Mouse (Mus musculus) left cerebral cortex, adult 18-20 months (tissue): ENCODE measurements around the gene Appbp2. TPM values are rescaled to one million over a fixed set of nuclear protein-coding genes. Genes with fewer than 3 reads are reported as not detected.

ENCODE experiments used
- DNase-seq, 2 experiments: peaks; one replicate each; pipeline ENCODE4 v3.0.0; 2021 to 2022; ENCODE audit warnings: low spot score in 2 of 2, mixed read lengths in 1 of 2
- long read RNA-seq, 2 experiments: library from polyadenylated mRNA; stranded (forward); transcript quantifications; one replicate each; pipeline ENCODE4 v2.0.0; 2021
- total RNA-seq, 2 experiments: library from RNA; stranded (reverse); gene quantifications; 2 replicates each; pipeline ENCODE4 v1.2.3; 2021

The Appbp2 gene
- total RNA-seq = 10 to 100 TPM; 57.0 TPM
- long read RNA-seq, experiment 1, full-length matches to known transcripts = 55 of 75 reads
- long read RNA-seq, experiment 1, partial matches to known transcripts = 9 of 75 reads
- long read RNA-seq, experiment 1, other reads (novel, unspliced or antisense) = 11 of 75 reads
- long read RNA-seq, experiment 2, full-length matches to known transcripts = 36 of 50 reads
- long read RNA-seq, experiment 2, partial matches to known transcripts = 2 of 50 reads
- long read RNA-seq, experiment 2, other reads (novel, unspliced or antisense) = 12 of 50 reads

DNA sequence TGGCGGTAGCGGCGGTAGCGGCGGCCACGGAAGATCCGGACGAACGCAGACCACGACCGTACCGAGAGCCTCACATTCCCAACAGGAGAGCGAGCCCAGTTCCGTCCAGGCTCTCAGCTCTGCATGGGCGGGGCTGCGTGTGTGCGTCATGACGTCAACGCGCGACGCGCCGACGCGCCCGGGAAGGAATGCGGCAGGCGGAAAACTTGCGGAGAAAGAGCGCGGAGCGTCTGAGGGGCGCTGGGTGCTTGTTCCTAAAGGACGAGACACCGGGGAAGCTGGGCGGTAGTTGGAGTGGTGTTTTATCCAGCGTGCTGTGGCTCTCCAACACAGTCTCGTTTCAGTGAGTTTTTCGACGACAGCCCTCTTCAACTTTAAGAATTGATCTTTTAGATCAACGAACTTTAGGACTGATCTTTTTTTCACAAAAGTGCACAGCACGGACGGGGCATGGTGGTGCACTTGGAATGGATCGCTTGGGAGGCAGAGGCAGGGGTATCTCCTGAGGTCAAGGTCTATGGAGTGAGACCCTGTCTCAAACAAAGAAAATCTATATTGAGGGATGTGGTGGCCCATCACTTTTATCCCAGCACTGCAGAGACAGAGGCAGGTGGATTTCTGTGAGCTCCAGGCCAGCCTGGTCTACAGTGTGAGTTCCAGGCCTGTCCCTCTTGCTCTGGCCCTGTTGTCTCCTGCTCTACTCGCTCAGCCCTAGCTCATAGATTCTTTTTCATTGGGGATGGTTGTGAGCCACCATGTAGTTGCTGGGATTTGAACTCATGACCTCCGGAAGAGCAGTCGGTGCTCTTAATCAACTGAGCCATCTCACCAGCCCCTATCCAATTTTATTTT lies at the start of gene Appbp2:
TSS of gene Appbp2 (minus strand) at position 141 of the 852 bp plus-strand sequence.
- peak; percentile 89 to 92 for DNase-seq

DNA sequence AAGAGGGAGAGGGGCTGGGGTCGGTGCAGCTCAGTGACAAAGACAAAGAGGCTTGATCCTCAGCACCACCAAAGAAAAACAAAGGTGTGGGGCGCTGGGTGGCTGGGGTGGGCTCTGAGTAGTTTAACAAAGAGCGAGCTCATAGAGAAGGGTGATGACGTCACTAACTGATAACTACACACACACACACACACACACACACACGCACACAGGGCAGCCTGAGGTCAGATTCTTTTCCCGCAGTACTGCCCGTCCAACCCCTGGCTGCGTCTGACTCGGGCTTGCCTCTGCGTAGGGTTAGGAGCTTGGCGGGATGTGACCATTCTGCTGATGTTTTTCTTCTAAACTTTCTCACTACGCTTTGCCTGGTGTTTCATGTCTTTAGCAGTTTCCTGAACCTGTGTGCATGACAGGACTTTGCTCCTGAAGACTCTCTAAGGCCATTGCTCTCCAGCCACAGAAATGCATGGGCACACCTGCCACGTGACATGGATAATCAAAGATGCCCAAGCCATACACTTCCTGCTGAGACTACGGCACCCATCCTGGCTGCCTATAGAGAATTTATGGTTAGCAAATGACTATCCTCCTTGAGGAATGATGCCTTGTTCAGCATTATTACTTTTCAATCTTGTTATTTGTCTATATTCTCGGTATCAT lies 46.4 kb upstream of the Appbp2 start:
- DNase-seq = no peak

DNA sequence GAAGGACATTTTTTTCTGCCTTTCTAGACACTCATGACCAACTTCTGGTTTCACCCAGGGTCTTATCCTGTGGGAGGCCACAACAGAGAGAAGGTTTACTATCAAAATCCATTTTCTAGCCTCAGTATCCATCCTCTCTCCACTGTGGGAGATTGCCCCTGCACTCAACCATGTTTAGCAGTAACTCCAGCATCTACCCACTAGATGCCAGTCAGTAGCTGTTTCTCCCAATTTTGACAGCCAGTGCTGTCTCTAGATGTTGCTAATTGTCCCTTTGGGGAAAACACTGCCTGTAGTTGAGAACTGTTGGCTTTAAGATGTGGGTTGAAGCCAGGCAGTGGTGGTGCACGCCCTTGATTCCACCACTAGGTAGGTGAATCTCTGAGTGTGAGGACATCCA lies 43.2 kb upstream of the Appbp2 start:
- no peak for DNase-seq

DNA sequence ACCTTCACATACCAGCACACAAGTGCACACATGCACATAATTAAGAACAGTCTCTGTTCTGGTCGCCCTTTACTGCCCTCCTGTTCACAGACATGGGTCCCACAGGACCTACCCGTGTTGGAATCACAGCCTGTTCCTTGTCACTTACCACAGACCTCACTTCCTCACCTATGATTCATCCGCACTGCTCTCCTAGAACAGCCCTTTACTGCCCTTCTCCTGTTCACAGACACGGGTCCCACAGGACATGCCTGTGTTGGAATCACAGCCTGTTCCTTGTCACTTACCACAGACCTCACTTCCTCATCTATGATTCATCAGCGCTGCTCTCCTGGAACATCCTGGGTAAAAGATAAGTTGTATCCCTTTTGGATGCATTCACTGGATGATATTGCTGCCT lies 42.7 kb upstream of the Appbp2 start:
- no peak for DNase-seq

DNA sequence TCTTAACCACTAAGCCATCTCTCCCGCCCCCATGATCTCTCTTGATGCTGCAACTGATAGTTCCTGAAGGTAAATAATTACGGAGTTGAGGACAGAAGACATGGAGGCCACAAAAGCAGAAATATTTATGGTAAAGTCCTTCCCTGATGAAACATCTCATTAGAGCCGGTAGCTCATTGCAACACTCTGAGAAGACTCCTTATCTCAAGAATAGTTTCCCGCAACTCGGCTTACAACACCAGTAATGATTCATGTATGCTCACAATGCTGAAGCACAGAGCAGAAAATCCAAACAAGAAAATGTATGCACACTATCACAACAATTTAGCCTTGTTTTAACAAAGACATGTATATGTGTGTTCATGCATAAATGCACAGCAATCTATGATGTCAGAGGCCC lies 40.2 kb upstream of the Appbp2 start:
- DNase-seq = no peak

DNA sequence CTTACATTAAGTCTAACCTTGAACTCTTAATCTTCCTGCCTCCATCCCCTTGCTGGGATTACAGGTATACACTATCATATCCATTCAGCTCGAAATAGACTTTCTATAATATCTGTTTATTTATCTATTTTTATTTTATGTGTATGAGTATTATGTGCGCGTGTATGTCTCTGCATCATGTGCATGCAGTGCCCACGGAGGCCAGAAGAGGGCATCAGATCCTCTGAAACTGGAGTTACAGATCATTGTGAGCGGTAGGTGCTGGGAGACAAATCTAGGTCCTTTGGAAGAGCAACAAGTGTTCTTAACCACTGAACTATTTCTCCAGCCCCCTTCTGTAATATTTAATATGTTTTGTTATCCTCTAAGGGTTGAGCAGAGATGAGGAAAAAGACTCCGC lies 38.4 kb upstream of the Appbp2 start:
- DNase-seq = no peak

DNA sequence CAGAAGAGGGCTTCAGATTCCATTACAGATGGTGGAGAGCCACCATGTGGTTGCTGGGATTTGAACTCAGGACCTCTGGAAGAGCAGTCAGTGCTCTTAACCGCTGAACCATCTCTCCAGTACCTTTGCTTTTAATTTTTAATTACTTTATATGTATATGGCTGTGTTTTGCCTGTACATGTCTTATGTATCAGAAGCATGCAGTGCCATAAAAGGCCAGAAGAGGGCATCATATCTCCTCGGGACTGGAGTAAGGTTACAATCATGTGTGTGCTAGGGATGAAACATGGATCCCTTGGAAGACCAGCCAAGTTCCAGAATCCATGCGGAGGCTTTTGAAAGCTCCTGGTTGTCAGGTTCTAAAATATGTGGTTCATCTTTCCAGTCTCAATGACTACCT lies 35.7 kb upstream of the Appbp2 start:
- DNase-seq = peak; percentile 4 to 11

DNA sequence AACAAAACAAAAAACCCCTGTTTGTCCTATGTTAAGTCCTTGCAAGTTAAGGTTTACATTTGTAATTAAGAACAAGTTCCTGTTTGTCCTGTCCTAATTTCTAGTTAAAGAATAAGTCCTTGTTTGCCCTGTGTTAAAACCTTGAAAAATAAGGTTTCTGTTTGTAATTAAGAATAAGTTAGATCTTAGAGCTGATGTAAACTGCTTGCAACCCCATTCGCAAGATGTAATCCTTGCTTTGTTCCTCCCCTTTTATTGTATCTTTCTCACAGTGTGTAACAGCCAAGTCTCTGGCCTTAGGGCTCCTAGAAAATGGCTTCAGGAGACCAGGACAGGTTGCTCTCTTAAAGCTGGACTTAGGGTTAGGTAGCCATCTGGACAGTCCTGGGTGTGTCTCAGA lies 32.5 kb upstream of the Appbp2 start:
- no peak for DNase-seq

DNA sequence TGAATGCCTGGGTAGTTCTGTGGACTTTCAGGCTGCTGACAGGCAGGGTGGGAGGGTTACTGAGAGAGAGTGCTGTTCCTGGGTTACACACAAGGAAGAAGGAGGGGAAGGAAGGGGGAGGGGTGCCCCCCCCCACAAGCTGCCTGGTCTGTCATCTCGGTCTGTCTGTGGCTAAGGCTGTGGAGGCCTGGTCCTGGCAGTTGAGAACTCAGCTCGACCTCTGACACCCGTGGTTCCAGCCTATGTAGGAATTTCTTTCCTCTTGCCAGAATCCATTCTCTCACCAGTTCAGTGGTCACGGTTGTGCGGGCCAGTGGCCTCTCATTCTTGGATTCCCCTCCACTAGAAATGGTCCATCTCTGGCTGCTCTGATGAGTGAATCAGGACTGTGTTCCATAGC lies 29.7 kb upstream of the Appbp2 start:
- DNase-seq = no peak

DNA sequence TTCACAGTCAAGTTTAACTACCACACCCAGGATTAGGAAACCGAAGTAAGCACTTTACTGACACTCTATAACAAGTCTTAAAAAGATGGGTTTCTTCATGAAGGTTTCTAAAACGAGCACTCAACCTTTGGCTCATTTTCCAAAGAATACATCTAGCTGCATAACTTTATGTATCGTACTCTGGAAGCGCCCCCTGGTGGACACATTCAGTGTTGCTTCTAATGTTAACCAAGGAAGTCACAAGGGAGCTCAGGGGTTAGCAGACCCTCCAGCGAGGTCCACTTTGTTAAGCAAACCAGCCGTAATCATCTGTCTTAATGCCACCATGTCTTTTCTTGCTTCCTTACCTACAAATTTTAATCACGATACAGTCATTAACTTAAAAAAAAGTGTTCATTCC lies 26.3 kb upstream of the Appbp2 start:
- DNase-seq = peak; percentile 48 to 84

DNA sequence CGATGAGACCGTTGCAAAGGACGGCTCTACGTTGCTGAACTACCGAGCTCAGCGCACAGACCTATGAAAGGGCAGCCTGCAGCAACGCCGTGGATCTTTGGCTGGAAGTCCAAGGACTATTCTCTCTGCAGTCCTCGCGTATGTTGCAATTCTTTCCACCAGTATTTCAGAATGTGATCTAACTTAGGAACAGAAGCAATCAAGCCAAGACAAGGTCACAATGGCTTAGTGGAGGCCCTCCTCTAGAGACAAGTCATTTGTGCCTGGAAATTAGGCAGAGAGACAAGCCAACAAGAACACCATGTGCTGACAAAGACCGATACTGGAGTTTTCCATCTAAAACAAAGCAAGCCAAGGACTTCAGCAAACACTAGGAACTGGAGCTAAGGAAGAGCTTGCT lies 24.0 kb upstream of the Appbp2 start:
- DNase-seq = no peak

DNA sequence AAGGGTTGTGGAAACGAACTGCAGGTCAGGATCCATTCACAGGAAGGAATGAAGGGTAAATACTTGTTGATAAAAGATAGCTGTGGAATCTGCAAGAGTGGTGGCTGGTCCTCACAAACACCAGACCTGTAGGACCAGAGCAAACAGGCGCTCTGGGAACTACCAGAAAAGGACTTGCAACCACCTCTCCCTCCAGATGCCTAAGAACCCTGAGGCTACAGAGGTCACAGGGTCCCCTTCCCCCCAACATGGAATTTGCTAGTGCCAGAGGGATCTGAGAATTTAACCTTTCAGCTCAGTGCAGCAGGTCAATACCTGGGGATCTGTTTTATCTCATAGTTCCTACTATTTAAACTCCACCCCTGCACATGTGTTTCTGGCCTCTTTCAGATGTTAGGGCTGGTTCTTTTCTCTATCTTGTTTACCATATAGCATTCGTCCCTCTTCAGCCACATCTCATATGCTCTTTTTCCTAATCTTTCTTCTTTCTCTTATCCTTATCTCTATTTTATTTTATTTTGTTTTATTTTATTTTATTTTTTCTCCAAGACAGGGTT lies 20.6 kb upstream of the Appbp2 start:
- no peak for DNase-seq

DNA sequence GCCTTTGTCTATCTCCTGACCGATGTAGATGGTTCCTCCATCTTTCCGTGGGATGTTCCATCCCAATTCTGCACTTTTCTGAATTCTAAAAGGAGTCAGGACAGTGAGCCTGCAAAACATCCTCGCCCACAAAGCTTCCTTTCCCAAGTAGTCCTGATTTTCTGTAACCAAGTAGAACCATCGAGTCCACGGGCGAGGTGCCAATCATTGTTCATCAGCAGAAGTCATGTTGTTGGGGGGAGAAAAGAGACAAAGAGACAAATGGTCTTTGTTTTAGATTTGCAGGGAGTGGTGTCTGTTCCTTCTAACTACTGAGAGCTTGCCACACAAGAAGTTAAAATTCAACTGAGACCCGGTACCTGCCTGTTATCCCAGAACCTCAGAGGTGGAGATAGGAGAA lies 18.7 kb upstream of the Appbp2 start:
- peak; percentile 26 to 29 for DNase-seq

DNA sequence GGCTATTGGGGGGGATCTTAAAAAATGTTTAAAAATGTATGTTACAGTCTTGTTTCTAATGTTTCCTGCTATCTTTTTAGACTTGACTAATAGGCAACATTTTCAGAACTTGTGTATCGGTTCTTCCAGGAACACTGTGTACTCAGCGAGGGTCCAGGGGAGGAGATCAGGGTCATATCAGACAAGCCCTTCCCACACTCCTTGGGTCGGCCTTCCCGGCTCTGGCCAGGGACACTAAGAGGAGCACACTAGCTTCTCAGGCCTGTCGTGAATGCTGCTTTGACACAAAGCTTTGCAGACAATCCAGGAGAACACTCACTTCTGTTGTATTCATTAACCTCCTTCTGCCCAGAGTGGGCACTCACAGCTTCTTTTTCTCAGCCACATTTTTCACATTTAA lies 18.1 kb upstream of the Appbp2 start:
- DNase-seq = no peak

DNA sequence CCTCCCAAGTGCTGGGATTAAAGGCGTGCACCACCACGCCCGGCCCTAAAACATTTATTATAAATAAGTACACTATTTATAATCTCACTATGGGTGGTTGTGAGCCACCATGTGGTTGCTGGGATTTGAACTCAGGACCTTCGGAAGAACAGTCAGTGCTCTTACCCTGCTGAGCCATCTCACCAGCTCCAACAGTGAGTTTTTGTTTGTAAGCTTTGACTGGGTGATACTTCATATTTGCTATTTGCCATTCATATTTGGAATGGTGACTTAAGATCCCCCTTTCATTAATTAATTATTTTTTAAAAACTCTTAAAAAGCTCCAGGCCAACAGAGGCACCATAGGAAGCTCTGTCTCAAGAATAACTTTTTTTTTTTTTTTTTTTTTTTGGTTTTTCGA lies 17.0 kb upstream of the Appbp2 start:
- DNase-seq = no peak

DNA sequence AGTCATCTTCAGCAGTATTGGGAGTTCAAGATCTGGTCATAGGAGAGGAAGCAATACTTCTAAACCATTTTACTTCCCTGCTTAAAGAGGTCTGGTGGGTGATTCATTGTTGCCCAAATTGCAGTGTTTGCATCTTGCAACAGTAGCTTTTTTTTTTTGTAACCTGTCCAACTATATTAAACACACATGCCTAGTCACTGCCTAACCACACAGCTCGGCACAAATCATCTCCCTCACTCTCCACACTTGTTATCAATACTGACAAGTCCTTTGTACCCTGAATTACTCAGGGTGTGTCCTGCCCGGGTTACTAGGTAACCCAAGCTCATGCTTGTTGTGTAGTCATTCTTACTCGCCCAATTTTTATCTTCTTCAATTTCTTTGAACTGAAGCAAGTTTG lies 15.5 kb upstream of the Appbp2 start:
- DNase-seq = no peak

DNA sequence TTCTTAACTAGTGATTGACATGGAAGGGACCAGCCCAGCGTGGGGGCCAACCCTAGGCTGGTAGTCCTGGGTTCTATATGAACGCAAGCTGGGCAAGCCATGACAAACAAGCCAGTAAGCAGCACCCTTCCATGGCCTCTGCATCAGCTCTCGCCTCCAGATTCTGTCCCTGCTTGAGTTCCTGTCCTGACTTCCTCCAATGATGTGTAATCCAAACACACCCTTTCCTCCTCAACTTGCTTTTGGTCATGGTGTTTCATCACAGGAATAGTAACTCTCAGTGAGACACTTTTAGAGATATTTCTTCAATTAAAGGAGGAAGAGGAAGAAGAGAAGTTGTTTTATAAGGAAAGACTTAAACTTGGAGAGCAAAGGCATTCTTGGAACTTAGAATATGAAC lies 14.4 kb upstream of the Appbp2 start:
- no peak for DNase-seq

DNA sequence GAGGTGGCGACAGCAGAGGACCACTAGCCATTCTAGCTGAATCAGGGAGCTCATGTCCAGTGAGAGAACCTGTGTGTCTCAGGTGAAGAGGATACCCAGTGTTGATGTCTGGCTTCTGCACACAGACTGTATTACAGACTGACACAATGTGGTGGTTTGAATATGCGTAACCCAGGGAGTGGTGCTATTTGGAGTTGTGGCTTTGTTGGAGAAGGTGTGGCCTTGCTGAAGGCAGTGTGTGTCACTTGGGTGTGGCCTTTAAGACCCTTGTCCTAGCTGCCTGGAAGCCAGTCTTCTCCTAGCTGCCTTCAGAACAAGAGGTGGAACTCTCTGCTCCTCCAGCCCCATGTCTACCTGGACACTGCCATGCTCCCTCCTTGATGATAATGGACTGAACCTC lies 13.2 kb upstream of the Appbp2 start:
- no peak for DNase-seq

DNA sequence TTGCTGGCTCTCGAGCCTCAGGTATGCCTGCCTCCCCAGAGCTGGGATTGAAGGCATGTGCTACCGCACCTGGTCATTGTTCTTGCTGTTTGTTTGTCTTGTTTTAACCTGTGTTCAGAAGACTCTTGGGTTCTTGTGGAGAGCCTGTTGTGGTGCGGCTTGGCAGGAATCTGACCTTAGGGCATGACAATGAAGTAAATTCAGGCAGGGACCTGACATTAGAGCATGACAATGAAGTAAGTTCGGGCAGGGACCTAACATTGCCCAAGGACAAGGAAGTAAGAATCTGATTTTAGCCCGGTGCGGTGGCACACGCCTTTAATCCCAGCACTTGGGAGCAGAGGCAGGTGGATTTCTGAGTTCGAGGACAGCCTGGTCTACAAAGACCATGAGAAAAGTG lies 6.3 kb upstream of the Appbp2 start:
- no peak for DNase-seq

DNA sequence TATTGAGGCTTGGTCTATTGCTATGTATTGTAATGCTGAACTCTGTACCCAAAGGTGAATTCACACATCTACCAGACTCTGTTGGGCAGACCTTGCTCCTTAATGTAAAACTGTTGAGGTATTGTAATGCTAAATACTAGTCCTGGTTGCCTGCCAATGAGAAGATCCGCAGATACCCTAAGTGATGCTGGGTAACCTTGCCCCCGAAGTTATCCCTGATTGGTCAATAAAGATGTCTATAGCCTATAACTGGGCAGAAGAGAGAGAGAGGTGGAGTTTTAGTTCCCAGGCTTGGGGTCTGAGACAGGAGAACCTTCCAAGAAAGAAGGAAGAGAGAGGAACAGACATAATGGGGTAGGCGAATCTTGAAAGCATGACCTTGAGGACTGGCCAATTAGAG lies 5.3 kb upstream of the Appbp2 start:
- DNase-seq = no peak

DNA sequence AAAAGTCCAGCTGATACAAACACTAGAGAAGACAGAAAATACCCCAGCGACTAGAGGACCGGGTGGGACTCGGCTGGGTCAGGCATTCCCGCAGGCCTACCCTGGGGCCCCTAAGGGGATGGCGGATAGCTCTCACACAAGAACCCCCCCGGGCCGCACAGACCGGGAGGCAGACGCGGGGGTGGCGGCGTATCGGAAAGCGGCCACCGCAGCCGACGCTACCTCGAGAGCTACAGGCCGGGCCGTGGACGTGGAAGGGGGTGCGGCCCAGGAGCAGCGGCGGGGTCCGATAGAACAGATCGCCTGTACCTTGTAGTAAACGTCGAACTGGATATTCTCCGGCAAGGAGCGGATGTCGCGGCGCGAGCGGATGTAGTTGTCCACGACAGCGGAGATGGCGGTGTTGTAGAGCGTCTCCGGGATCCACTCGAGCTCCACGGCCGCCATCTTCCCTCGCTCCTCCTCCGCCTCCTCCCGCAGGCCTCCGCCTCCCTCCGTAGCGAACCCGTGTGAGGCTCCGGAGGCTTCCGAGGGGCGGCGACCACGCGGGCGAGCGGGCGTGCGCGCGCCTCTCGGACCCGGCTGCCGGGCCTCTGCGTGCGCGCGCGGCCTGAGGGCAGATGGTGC lies 454 bp downstream of the Appbp2 start:
- peak; percentile 79 to 87 for DNase-seq
